ENCODE assay signal across 11 mouse cellular contexts in the genomic region with DNA sequence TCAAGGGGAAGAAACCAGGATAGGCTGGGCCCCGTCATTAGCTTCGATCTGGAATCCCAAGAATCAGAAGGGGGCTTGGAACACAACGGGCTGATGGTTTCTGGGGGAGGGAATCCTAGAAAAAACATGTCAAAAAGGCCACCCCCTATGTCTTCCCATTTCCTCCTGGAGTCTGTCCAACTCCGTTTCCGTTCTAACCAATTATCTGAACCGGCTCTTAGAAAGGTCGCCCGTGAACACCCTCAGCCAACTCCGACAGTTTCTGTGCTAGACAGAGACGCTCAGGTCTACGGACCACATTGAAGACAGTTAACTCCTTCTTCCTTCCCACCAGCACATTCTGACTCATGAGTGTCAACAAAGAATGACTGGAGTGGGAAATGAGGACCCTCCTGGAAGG.
DNase-seq lines count a peak whose midpoint lies in the region; ATAC-seq and TF ChIP-seq lines count a peak whose summit lies in the region.
"Had no signal": no experiment of that assay in that cellular context is flagged by ENCODE, and none has a peak within 500 bp of the region (broad histone marks: within the 10 kb centered on the region; RNA-seq: fewer than 3 reads in every experiment).

No protein-coding gene starts in this region.

- intact Hi-C loops in left cerebral cortex, adult 2 months (cut with DNase I) = no loop called here
- intact Hi-C loops in left cerebral cortex, postnatal 25 days (cut with DNase I) = no loop called here

- no peak for DNase-seq in left cerebral cortex, adult 2 months (ENCODE audit: extremely low spot score in 1 of 2, low spot score in 2 of 2)
- no peak for DNase-seq in left cerebral cortex, postnatal 25 days (ENCODE audit: low spot score in 2 of 2)
- DNase-seq in right cerebral cortex, postnatal 25 days = no peak
- DNase-seq in retina, embryonic 14.5 days (ENCODE audit: low spot score) = no peak
- no peak for DNase-seq in ovary, postnatal 10 days (ENCODE audit: low spot score)
- DNase-seq: thymus, postnatal 25 days had no signal

- TF ChIP-seq CTCF in left cerebral cortex, adult 2 months (IDR thresholded peaks at IDR 0.05) = no peak

- H3K27me3 ChIP-seq in heart, embryonic 15.5 days = no peaks in the 10 kb centered on the region
- H3K27me3 ChIP-seq in kidney, embryonic 15.5 days = no peaks in the 10 kb centered on the region
- H3K27me3 ChIP-seq in neural tube, embryonic 15.5 days (replicated peaks) = no peaks in the 10 kb centered on the region
- H3K27me3 ChIP-seq: forebrain, embryonic 15.5 days; midbrain, embryonic 12.5 days had no signal

- WGBS in heart, embryonic 15.5 days = 24% methylated on average over 11 of the region's 11 CpGs
- WGBS in kidney, embryonic 15.5 days = 23% methylated on average over 11 of the region's 11 CpGs
- WGBS in neural tube, embryonic 15.5 days = 73% methylated on average over 11 of the region's 11 CpGs

- ATAC-seq in heart, embryonic 15.5 days (replicated peaks; ENCODE audit: insufficient number of reproducible peaks, insufficient read depth, low FRiP score, low read depth) = peak; percentile 61
- peak; percentile 59; the same call in 1 of the 2 replicates for ATAC-seq in kidney, embryonic 15.5 days (replicated peaks; ENCODE audit: low FRiP score)
- no peak for ATAC-seq in neural tube, embryonic 15.5 days (ENCODE audit: low FRiP score)
- ATAC-seq: forebrain, embryonic 15.5 days had no signal

- peaks cover 72% of the 10 kb centered on the region for H3K4me1 ChIP-seq in heart, embryonic 15.5 days (replicated peaks)
- H3K4me1 ChIP-seq in kidney, embryonic 15.5 days = peaks cover 54% of the 10 kb centered on the region
- peaks cover 4% of the 10 kb centered on the region; the same call in 1 of the 2 replicates for H3K4me1 ChIP-seq in neural tube, embryonic 15.5 days
- H3K4me1 ChIP-seq: midbrain, embryonic 12.5 days had no signal

- H3K4me2 ChIP-seq in heart, embryonic 15.5 days = peak overlapping the region; percentile 13; the same call in 1 of the 2 replicates
- peak overlapping the region; percentile 21; the same call in 1 of the 2 replicates for H3K4me2 ChIP-seq in kidney, embryonic 15.5 days
- no peak overlapping the region for H3K4me2 ChIP-seq in neural tube, embryonic 15.5 days
- H3K4me2 ChIP-seq: forebrain, embryonic 15.5 days; midbrain, embryonic 12.5 days had no signal

- no peaks in the 10 kb centered on the region for H3K9me3 ChIP-seq in heart, embryonic 15.5 days (replicated peaks)
- no peaks in the 10 kb centered on the region for H3K9me3 ChIP-seq in kidney, embryonic 15.5 days (replicated peaks)
- no peaks in the 10 kb centered on the region for H3K9me3 ChIP-seq in neural tube, embryonic 15.5 days (replicated peaks)
- H3K9me3 ChIP-seq: forebrain, embryonic 15.5 days; midbrain, embryonic 12.5 days had no signal

- H3K4me3 ChIP-seq in left cerebral cortex, adult 2 months = no peak overlapping the region
- no peak overlapping the region for H3K4me3 ChIP-seq in heart, embryonic 15.5 days
- no peak overlapping the region for H3K4me3 ChIP-seq in kidney, embryonic 15.5 days (replicated peaks)
- no peak overlapping the region for H3K4me3 ChIP-seq in neural tube, embryonic 15.5 days (replicated peaks)
- H3K4me3 ChIP-seq: forebrain, embryonic 15.5 days; midbrain, embryonic 12.5 days had no signal

- no peaks in the 10 kb centered on the region for H3K36me3 ChIP-seq in heart, embryonic 15.5 days
- H3K36me3 ChIP-seq in kidney, embryonic 15.5 days = no peaks in the 10 kb centered on the region
- H3K36me3 ChIP-seq in neural tube, embryonic 15.5 days = no peaks in the 10 kb centered on the region
- H3K36me3 ChIP-seq: forebrain, embryonic 15.5 days; midbrain, embryonic 12.5 days had no signal

- peak overlapping the region; percentile 47; the same call in 1 of the 2 replicates for H3K27ac ChIP-seq in left cerebral cortex, adult 2 months
- peak overlapping the region; percentile 64 for H3K27ac ChIP-seq in heart, embryonic 15.5 days
- peak overlapping the region; percentile 85 for H3K27ac ChIP-seq in kidney, embryonic 15.5 days
- H3K27ac ChIP-seq in neural tube, embryonic 15.5 days (replicated peaks) = peak overlapping the region; percentile 38; the same call in 1 of the 2 replicates
- H3K27ac ChIP-seq: forebrain, embryonic 15.5 days; midbrain, embryonic 12.5 days had no signal

- H3K9ac ChIP-seq in heart, embryonic 15.5 days = no peak overlapping the region
- no peak overlapping the region for H3K9ac ChIP-seq in kidney, embryonic 15.5 days
- no peak overlapping the region for H3K9ac ChIP-seq in neural tube, embryonic 15.5 days (replicated peaks)
- H3K9ac ChIP-seq: forebrain, embryonic 15.5 days; midbrain, embryonic 12.5 days had no signal
